Mouse (Mus musculus) myocyte (in vitro differentiated cells): ENCODE results near the gene Traf3ip2. TPM values are rescaled to one million over a fixed set of nuclear protein-coding genes. Genes with fewer than 3 reads are reported as not detected.
A peak's percentile ranks its signal among the peaks of the same experiment; 100 is the strongest.

ENCODE experiments used
- H3K27me3 ChIP-seq: one replicate; pipeline ENCODE4 v1.6.1; 2011; ENCODE audit not compliant: control insufficient read depth, insufficient read depth, insufficient read length
- H3K36me3 ChIP-seq: one replicate; pipeline ENCODE4 v1.6.1; 2011; ENCODE audit not compliant: control insufficient read depth, insufficient read depth
- H3K4me2 ChIP-seq: one replicate; pipeline ENCODE4 v1.6.1; 2011; ENCODE audit warnings: low read depth, control low read depth
- H3K4me3 ChIP-seq: one replicate; pipeline ENCODE4 v1.5.1; 2011; ENCODE audit warnings: mild to moderate bottlenecking, control low read depth, moderate library complexity
- H3K79me2 ChIP-seq: one replicate; pipeline ENCODE4 v1.6.1; 2011; ENCODE audit not compliant: control insufficient read depth, insufficient read depth
- H3ac ChIP-seq: one replicate; pipeline ENCODE4 v1.6.1; 2011; ENCODE audit not compliant: control insufficient read depth, insufficient read length
- CEBPB ChIP-seq: IDR thresholded peaks from 2 replicates; pipeline ENCODE4 v1.6.1; 2011; ENCODE audit warnings: mild to moderate bottlenecking, moderate library complexity; ENCODE audit not compliant: poor library complexity, insufficient read depth, severe bottlenecking
- E2F4 ChIP-seq: IDR thresholded peaks from one replicate; pipeline ENCODE4 v1.6.1; 2011; ENCODE audit warnings: mild to moderate bottlenecking, control low read depth, moderate library complexity; ENCODE audit not compliant: insufficient read depth
- MAX ChIP-seq: IDR thresholded peaks from one replicate; pipeline ENCODE4 v1.6.1; 2011; ENCODE audit warnings: low read depth, mild to moderate bottlenecking, control low read depth
- MYOD1 ChIP-seq, 3 experiments: IDR thresholded peaks; one replicate each; pipeline ENCODE4 v1.6.1; 2011; ENCODE audit warnings: control low read depth in 2 of 3, low read depth in 2 of 3, mild to moderate bottlenecking in 2 of 3, moderate library complexity in 1 of 3; ENCODE audit not compliant: insufficient read length in 2 of 3, control insufficient read depth in 1 of 3
- MYOG ChIP-seq, 3 experiments: IDR thresholded peaks; one replicate each; pipeline ENCODE4 v1.6.1; 2011; ENCODE audit warnings: control low read depth in 2 of 3, low read depth in 2 of 3, mild to moderate bottlenecking in 2 of 3; ENCODE audit not compliant: insufficient read length in 2 of 3, control insufficient read depth in 1 of 3, insufficient read depth in 1 of 3
- POLR2A ChIP-seq: IDR thresholded peaks from one replicate; pipeline ENCODE4 v1.6.1; 2011; ENCODE audit warnings: low read depth, mild to moderate bottlenecking, control low read depth, moderate library complexity; ENCODE audit not compliant: insufficient read length
- POLR2AphosphoS2 ChIP-seq: IDR thresholded peaks from one replicate; pipeline ENCODE4 v1.6.1; 2011; ENCODE audit warnings: low read depth, control low read depth; ENCODE audit not compliant: insufficient read length
- REST ChIP-seq: IDR thresholded peaks from one replicate; pipeline ENCODE4 v1.6.1; 2011; ENCODE audit warnings: mild to moderate bottlenecking, control low read depth, moderate library complexity; ENCODE audit not compliant: insufficient read depth, insufficient read length
- SRF ChIP-seq: IDR thresholded peaks from one replicate; pipeline ENCODE4 v1.6.1; 2011; ENCODE audit warnings: low read depth; ENCODE audit not compliant: control insufficient read depth, insufficient read length
- TCF12 ChIP-seq: IDR thresholded peaks from one replicate; pipeline ENCODE4 v1.6.1; 2011; ENCODE audit warnings: mild to moderate bottlenecking, control low read depth; ENCODE audit not compliant: poor library complexity, insufficient read depth, severe bottlenecking
- TCF3 ChIP-seq: IDR thresholded peaks from one replicate; pipeline ENCODE4 v1.6.1; 2011; ENCODE audit warnings: low read depth, control low read depth; ENCODE audit not compliant: insufficient read length
- USF1 ChIP-seq: IDR thresholded peaks from one replicate; pipeline ENCODE4 v1.6.1; 2011; ENCODE audit warnings: low read depth, mild to moderate bottlenecking, control low read depth, moderate library complexity
- polyA plus RNA-seq: library from polyadenylated mRNA; unstranded; fragments of >200 nt; fragmentation: generic; extraction: Trizol; gene quantifications from one replicate; pipeline ENCODE4 v1.2.1, GENCODE M21; 2012; ENCODE audit warnings: missing spikeins

Gene Traf3ip2
- polyA plus RNA-seq, 1 experiment = 4.2 TPM

DNA sequence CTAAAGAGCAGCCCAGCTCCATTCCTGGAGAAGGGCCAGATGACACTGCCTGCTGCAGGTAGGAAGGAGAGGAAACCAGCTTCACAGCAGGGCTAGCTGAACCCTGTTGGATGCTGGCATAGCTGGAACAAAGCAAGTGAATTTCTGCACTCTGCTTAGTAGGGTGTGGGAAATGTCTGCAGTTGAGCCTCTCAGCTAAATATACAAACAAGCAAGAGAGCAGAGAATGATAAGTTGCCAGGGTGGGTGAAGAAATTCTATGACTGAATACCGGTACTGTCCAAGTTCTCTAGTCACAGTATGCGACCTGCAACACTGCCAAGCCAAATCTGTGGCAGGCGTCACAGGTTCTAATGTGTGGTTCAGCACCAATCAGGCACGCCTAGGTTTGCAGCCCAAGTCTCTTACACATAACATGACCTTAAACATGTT is 52.4 kb downstream of the Traf3ip2 start:
- TF ChIP-seq CEBPB = no peak
- TF ChIP-seq TCF12 = no peak
- no peak for TF ChIP-seq TCF3
- TF ChIP-seq E2F4 = no peak
- no peak for TF ChIP-seq SRF
- no peak for TF ChIP-seq USF1
- no peak for TF ChIP-seq MYOG (IDR thresholded peaks at IDR 0.05; ENCODE audit: control insufficient read depth in 1 of 3, insufficient read depth in 1 of 3, insufficient read length in 2 of 3, low read depth in 2 of 3)
- Histone ChIP-seq H3K36me3 (no peaks in the 10 kb centered on the region), H3K27me3 (no peaks in the 10 kb centered on the region), H3K4me3 (no peak overlapping the region), H3ac (no peak overlapping the region), H3K4me2 (no peak overlapping the region), H3K79me2 (no peaks in the 10 kb centered on the region)

DNA sequence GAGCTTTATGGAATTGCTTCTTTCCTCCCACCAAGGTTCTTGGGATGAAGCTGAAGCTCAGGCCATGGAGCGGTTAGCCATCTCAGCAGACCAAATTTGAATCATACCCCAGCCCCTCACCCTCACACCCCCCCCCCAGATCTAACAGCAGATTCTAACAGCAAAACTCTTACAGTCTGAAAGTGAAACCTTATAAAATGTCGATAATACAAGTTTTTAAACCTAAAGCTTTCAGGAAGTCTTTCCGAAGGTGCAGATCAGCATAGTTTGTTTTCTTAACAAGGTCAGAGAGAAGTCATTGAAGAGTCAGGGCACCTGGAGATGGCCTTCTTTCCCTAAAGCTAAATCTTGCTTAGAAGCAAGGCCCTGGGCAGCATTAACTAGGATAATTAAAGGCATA is 53.3 kb downstream of the Traf3ip2 start:
- Histone ChIP-seq H3K36me3 (no peaks in the 10 kb centered on the region), H3K4me3 (no peak overlapping the region), H3K79me2 (no peaks in the 10 kb centered on the region), H3K27me3 (no peaks in the 10 kb centered on the region), H3K4me2 (no peak overlapping the region), H3ac (no peak overlapping the region)
- TF ChIP-seq MAX (no peak), MYOG (IDR thresholded peaks at IDR 0.05; ENCODE audit: control insufficient read depth in 1 of 3, insufficient read depth in 1 of 3, insufficient read length in 2 of 3, low read depth in 2 of 3) (no peak), REST (no peak)

DNA sequence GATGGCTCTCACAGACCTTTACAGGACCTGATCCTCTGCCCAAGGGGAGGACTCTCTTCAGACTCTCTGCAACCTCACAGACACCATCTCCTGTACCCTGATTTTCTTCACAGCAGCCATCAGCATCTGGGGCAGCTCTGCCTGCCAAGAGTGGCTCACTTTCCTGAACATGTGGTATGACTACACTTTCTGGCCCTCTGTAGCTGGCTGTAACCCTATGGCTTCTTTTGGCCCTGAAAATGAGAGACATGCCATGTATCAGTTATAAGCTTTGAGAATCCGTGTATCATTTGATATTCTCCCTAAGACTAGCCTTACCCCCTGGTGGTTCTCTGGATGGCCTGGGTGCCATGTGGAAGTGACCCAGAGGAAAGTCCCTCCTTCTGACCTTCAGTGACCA is 58.7 kb downstream of the Traf3ip2 start:
- H3ac ChIP-seq = no peak overlapping the region
- H3K4me3 ChIP-seq = no peak overlapping the region
- TF ChIP-seq USF1 (no peak), TCF12 (no peak), REST (no peak), MAX (no peak), E2F4 (no peak), TCF3 (no peak), POLR2A (no peak), MYOD1 (IDR thresholded peaks at IDR 0.05; ENCODE audit: control insufficient read depth in 1 of 3, insufficient read length in 2 of 3, low read depth in 2 of 3) (no peak), POLR2AphosphoS2 (no peak), SRF (no peak), MYOG (IDR thresholded peaks at IDR 0.05; ENCODE audit: control insufficient read depth in 1 of 3, insufficient read depth in 1 of 3, insufficient read length in 2 of 3, low read depth in 2 of 3) (no peak), CEBPB (no peak)
- H3K36me3 ChIP-seq = no peaks in the 10 kb centered on the region
- no peaks in the 10 kb centered on the region for H3K27me3 ChIP-seq
- H3K4me2 ChIP-seq = no peak overlapping the region
- H3K79me2 ChIP-seq = no peaks in the 10 kb centered on the region

DNA sequence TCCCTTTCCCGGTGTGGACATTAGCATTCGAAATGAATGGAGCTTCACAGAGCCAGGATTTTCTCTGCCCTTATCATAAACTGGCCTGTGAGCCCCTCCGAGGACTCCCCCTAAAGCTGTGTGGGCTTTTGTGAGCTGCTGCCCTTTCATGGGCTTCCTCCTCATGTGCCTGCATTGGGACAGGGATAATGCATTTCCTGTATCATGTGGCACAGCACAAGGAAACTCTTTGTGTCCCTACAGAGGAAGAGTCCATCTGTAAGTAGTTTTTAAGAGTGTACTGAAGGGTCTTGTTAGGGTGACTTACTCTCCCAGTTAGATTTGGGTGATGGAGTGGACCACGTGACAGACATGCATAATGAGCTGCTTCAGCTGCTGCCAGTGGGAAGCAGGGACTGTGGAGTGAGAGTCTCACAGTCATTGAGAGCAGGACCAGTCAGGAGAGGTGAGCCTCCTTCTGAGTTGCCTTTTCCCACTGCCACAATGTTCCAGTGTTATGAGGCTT is 59.9 kb downstream of the Traf3ip2 start:
- Histone ChIP-seq H3K79me2 (no peaks in the 10 kb centered on the region), H3ac (no peak overlapping the region), H3K27me3 (no peaks in the 10 kb centered on the region), H3K4me2 (no peak overlapping the region), H3K36me3 (no peaks in the 10 kb centered on the region), H3K4me3 (no peak overlapping the region)
- peak; percentile 35 for TF ChIP-seq USF1
- no peak for TF ChIP-seq POLR2AphosphoS2

- TF ChIP-seq CEBPB (no peak), MAX (no peak)
- no peak overlapping the region for H3ac ChIP-seq
- H3K4me2 ChIP-seq = no peak overlapping the region
- no peak overlapping the region for H3K4me3 ChIP-seq
- H3K79me2 ChIP-seq = no peaks in the 10 kb centered on the region
- H3K36me3 ChIP-seq = no peaks in the 10 kb centered on the region
- H3K27me3 ChIP-seq = no peaks in the 10 kb centered on the region
Measured at GRCm38 (mm10) chr10:39674106-39674505, 61.4 kb downstream of the Traf3ip2 start.

DNA sequence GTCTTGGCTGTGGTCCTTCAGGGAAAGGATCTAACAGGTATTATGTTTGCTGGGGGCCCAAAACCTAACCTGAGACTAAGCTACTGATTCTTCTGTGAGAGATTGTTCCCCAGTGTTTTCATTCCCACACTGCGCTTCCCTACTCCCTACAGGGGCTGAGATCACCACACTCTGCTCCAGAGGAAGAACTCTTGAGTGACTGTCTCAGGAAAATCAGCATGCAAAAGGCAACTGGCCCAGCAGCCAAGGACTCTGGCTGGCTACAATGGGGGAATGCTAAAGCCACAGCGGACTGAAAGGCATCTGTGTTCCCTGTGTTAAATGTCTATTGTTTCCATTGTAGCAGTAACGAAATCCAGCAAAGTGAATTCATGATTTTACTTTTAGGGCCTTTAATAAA is 62.0 kb downstream of the Traf3ip2 start:
- Histone ChIP-seq H3ac (no peak overlapping the region), H3K79me2 (no peaks in the 10 kb centered on the region), H3K4me2 (no peak overlapping the region), H3K27me3 (no peaks in the 10 kb centered on the region), H3K4me3 (no peak overlapping the region), H3K36me3 (no peaks in the 10 kb centered on the region)
- TF ChIP-seq MYOD1 (IDR thresholded peaks at IDR 0.05; ENCODE audit: control insufficient read depth in 1 of 3, insufficient read length in 2 of 3, low read depth in 2 of 3) (no peak), USF1 (no peak), SRF (no peak), MYOG (IDR thresholded peaks at IDR 0.05; ENCODE audit: control insufficient read depth in 1 of 3, insufficient read depth in 1 of 3, insufficient read length in 2 of 3, low read depth in 2 of 3) (no peak), CEBPB (no peak)
